Mouse (Mus musculus) intestine, embryonic 14.5 days (tissue): ENCODE data around the gene Cd96. TPM values are rescaled to one million over a fixed set of nuclear protein-coding genes. Genes with fewer than 3 reads are reported as not detected.

Source experiments
- ATAC-seq: fragments of 200-750 bp; cut with Nextera tagmentation; replicated peaks from 2 replicates; pipeline ENCODE4 v1.8.0; 2017; ENCODE audit warnings: low read depth, moderate number of reproducible peaks, moderate TSS enrichment, moderate library complexity; ENCODE audit not compliant: low FRiP score, low TSS enrichment
- DNase-seq: peaks from one replicate; pipeline ENCODE4 v3.0.0-alpha.2; 2018; ENCODE audit warnings: low spot score
- H3K27ac ChIP-seq: fragments of 300-500 bp; sonication (generic); 2 replicates; pipeline ENCODE4 v1.5.1; 2014; ENCODE audit warnings: low read depth, mild to moderate bottlenecking, control low read depth
- H3K27me3 ChIP-seq: fragments of 300-500 bp; sonication (generic); replicated peaks from 2 replicates; pipeline ENCODE4 v1.6.1; 2014; ENCODE audit warnings: low read length, control low read depth; ENCODE audit not compliant: control insufficient read depth, insufficient read depth
- H3K36me3 ChIP-seq: fragments of 300-500 bp; sonication (generic); 2 replicates; pipeline ENCODE4 v1.6.1; 2014; ENCODE audit warnings: low read length, control low read depth; ENCODE audit not compliant: control insufficient read depth, insufficient read depth
- H3K4me1 ChIP-seq: fragments of 300-500 bp; sonication (generic); replicated peaks from 2 replicates; pipeline ENCODE4 v1.6.1; 2014; ENCODE audit warnings: low read length, control low read depth, mixed read lengths; ENCODE audit not compliant: control insufficient read depth, insufficient read depth
- H3K4me2 ChIP-seq: fragments of 300-500 bp; sonication (generic); 2 replicates; pipeline ENCODE4 v1.6.1; 2014; ENCODE audit warnings: low read length
- H3K4me3 ChIP-seq: fragments of 300-500 bp; sonication (generic); 2 replicates; pipeline ENCODE4 v1.5.1; 2014; ENCODE audit warnings: low read depth, low read length, control low read depth, mixed read lengths
- H3K9ac ChIP-seq: fragments of 300-500 bp; sonication (generic); 2 replicates; pipeline ENCODE4 v1.6.1; 2014; ENCODE audit warnings: mild to moderate bottlenecking, low read length
- H3K9me3 ChIP-seq: fragments of 300-500 bp; sonication (generic); 2 replicates; pipeline ENCODE4 v1.6.1; 2016; ENCODE audit warnings: low read length, control low read depth; ENCODE audit not compliant: control insufficient read depth
- WGBS: fragments of 180-500 bp; shearing (Covaris S2); extraction: QIAGEN DNeasy Blood & Tissue Kit; methylation state at CpG from one replicate; pipeline ENCODE4 v1.1.7; 2014; 5-methylcytosine and 5-hydroxymethylcytosine counted together
- polyA plus RNA-seq: library from polyadenylated mRNA; unstranded; fragments of >200 nt; fragmentation: Nextera tagmentation; extraction: Ambion mirVana; gene quantifications from 2 replicates; pipeline ENCODE4 v1.2.1, GENCODE M21; 2014

The Cd96 gene
- polyA plus RNA-seq, 1 experiment from 2014 or later = 0.37 TPM

DNA sequence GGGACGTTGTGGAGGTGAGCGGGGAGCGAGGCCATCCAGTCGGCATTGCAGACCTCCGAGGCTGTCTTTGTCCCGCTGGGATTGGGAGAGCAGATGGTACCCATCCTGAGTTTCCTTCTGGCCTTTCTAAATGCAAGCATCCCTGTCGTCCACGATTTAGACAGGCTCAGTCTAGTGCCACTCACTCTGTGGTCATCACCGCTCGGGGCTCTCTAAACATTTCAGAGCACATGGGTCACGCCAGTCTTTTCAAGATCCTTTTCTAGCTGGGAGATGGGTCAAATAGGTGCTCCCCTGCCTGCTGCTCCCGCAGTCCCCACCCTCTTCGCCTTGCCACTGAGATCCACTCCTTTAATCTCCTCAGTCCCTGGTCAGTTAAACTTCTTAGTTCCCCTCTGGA is 110.3 kb downstream of the Cd96 start:
- Histone ChIP-seq H3K9me3 (no peaks in the 10 kb centered on the region), H3K4me3 (peak overlapping the region; percentile 64), H3K4me1 (no peaks in the 10 kb centered on the region; the same call in 1 of the 2 replicates), H3K27ac (no peak overlapping the region), H3K9ac (peak overlapping the region; percentile 54), H3K27me3 (no peaks in the 10 kb centered on the region), H3K36me3 (no peaks in the 10 kb centered on the region), H3K4me2 (peak overlapping the region; percentile 91)
- 1% methylated on average over 13 of the region's 13 CpGs for WGBS
- ATAC-seq (no peak; the same call in 1 of the 2 replicates), DNase-seq (no peak)

DNA sequence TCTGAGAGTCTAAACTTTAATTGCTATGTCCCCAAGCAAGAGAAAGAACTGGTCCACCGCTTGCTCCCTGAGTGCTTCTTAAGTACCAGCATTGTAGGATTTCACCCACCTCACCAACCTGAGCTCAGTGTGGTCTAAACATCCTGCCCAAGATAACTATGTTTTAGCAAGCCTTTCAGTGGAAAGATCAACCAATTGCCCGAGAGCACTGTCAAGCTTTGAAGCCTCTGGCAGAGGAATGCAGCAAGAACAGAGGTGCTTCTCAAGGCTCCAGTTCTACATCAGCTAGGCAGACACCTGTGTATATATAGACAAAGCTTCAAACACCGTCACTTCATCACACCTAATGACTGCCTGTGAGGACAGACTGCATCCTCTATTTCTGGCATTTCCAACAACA is 111.3 kb downstream of the Cd96 start:
- no peak for DNase-seq
- H3K27ac ChIP-seq = no peak overlapping the region

DNA sequence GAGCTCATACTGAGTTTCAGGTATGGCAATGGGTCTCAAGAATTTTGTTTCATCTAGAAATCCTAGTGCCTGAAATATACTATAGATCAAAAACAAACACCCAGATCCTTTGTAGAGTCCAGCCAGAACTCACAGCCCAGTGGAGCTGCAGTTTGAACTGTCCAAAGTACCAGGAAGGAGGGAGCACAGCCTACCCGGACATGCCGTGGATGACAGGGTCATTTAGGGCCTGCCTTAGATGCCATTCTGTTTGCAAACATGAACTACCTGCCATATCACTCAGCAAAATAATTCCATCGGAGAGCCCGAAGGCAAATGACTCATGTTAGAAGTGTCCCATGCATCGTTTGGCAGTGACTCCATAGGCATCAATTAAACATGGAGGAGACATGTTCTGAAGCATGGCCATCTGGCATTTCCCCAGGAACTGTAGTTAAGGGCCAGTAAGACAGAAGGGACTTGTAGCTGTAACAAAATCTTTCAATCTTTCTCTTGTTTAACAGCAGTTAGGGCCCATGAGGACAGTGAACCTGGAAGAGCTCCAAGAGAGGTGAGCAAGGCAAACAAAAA is 111.9 kb downstream of the Cd96 start:
- no peak overlapping the region for H3K4me2 ChIP-seq

More for the DNA sequence above, 111.3 kb downstream of the Cd96 start:
- Histone ChIP-seq H3K9me3 (no peaks in the 10 kb centered on the region), H3K36me3 (no peaks in the 10 kb centered on the region), H3K9ac (no peak overlapping the region), H3K4me3 (no peak overlapping the region), H3K4me2 (peak overlapping the region; percentile 91), H3K4me1 (no peaks in the 10 kb centered on the region; the same call in 1 of the 2 replicates), H3K27me3 (no peaks in the 10 kb centered on the region)
- no peak for ATAC-seq
- WGBS = 70% methylated on average over 3 of the region's 3 CpGs

DNA sequence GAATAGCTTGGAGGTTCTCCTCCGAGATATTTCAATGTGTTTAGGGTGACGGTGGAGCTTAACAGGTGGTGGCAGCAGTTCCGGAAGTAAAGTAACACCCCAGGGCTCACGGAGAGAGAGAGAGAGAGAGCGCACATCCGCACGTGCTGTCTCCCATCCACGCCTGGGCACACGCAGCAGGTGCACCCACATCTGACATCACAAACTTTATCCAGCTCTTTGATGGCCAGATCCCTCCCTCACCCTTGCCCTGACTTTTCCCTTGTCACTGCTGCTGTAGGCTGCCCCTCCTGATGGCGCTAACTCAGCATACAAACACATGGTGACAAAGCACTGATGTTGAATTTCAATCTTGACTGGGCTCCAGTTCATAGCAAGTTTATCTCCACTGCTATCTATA is 113.8 kb downstream of the Cd96 start:
- Histone ChIP-seq H3K9me3 (no peaks in the 10 kb centered on the region), H3K36me3 (no peaks in the 10 kb centered on the region), H3K27me3 (no peaks in the 10 kb centered on the region), H3K9ac (no peak overlapping the region), H3K4me2 (no peak overlapping the region), H3K4me1 (no peaks in the 10 kb centered on the region; the same call in 1 of the 2 replicates), H3K27ac (no peak overlapping the region), H3K4me3 (no peak overlapping the region)
- DNase-seq (no peak), ATAC-seq (no peak)
- 80% methylated on average over 10 of the region's 10 CpGs for WGBS

More for the DNA sequence above, 111.9 kb downstream of the Cd96 start:
- Histone ChIP-seq H3K9me3 (no peaks in the 10 kb centered on the region), H3K4me3 (no peak overlapping the region), H3K36me3 (no peaks in the 10 kb centered on the region), H3K4me1 (no peaks in the 10 kb centered on the region; the same call in 1 of the 2 replicates), H3K27ac (no peak overlapping the region), H3K27me3 (no peaks in the 10 kb centered on the region), H3K9ac (no peak overlapping the region)
- ATAC-seq (no peak), DNase-seq (no peak)
- 79% methylated on average over 5 of the region's 5 CpGs for WGBS

DNA sequence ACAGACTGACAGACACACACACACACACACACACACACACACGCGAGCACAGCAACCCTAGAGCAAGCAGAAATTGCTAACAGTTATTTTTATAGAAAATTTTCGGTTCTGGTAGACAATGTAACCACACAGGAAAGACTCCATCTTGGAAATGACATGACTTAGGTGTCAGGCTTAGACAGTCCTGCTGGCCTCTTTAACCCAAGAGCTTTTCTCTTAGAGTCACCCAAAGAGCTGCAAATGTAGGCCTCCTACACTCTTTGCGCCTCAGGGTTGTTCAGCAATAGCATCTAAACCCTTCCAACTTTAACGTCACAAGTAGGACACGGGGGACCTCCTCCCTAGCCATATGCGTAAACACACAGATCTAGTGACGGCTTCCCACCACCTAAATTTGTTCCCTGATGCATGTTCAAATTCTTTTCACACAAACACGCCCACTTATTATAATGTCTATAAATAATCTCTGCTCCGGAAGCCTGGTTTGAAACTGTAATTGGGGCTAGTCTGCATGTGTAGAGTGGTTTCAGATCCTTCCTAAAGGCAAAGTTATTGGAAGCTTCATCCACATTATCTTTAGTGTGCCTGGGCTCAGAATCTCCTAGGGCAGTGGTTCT is 118.4 kb downstream of the Cd96 start:
- Histone ChIP-seq H3K4me2 (no peak overlapping the region), H3K27ac (no peak overlapping the region), H3K4me3 (no peak overlapping the region), H3K4me1 (no peaks in the 10 kb centered on the region), H3K9me3 (no peaks in the 10 kb centered on the region), H3K9ac (no peak overlapping the region), H3K27me3 (no peaks in the 10 kb centered on the region), H3K36me3 (no peaks in the 10 kb centered on the region)
- ATAC-seq (no peak), DNase-seq (no peak)
- WGBS = 82% methylated on average over 10 of the region's 10 CpGs

DNA sequence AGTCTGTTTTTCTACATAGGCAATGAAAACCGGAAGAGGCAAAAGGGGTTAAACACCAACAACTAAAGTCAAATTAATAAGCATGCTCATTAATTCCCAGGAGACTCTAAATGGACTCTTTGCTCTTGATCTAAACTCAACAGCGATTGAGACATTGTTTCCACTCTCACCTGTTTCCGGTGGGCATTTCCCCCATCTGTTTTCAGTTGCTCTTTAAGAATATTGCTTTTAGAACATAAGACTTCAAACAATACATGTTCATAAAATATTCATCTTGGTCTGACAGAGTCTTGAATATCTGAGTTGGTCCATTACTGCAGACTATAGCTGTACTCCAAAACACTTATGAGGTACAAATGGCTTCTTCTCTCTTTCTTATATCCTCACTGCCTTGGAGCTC is 119.1 kb downstream of the Cd96 start:
- 91% methylated on average over 3 of the region's 3 CpGs for WGBS

DNA sequence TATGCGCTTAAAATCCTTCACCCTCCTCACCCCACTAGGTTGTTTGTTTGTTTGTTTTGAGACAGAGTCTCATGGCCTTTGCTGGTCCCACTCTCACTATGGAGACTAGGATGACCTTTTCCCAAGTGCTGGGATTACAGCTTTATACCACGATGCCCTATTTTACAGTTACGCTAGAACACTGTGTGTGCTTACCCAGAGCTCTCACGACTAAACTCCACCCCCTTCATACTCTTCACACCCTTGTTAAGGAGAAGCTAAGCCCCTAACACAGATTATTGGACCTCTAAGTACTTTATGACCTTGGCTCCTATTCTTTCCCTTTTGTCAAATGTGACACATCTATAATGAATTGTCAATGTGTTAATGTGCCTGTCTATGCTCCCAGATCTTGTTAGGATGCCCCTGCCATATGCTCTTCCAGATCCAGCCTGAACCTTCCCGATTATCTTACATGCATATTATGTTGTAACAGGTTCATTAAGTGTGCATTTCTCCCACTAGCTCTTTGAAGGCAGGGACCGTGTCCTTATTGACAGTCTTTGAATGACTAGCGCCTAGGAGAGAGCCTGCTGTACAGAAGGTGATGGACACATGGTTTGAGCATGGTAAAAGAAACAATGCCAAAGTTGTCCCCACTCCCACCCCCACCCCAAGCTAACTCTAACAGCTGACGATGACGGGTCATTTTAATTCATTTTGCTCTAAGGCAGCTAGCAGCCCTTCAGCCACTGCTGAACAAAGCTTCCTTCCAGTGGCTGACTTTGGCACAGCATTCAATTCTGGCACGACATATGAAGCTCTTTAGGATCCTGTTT is 120.5 kb downstream of the Cd96 start:
- DNase-seq = no peak

More for the DNA sequence above, 119.1 kb downstream of the Cd96 start:
- DNase-seq (no peak), ATAC-seq (no peak)
- Histone ChIP-seq H3K9ac (no peak overlapping the region), H3K4me2 (no peak overlapping the region), H3K36me3 (no peaks in the 10 kb centered on the region), H3K27ac (no peak overlapping the region), H3K9me3 (no peaks in the 10 kb centered on the region), H3K27me3 (no peaks in the 10 kb centered on the region), H3K4me1 (no peaks in the 10 kb centered on the region), H3K4me3 (no peak overlapping the region)

DNA sequence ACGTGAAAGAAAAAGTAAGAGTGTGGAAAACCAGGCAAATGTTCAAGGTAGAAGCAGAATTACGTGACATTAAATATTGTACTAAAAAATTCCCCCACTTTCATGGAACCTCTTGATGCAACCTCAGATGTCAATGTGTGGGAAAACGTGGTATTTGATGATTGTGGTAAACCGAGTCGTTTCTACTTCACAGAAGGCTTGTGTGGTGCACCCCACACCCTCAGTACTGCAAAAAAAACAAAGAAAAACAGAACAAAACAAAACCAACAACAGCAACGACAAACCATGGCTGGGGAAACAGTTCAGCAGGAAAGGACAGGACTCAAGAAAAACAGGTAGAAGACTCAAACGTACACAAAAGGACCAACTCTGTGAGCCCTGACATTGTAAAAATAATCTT is 121.8 kb downstream of the Cd96 start:
- H3K27ac ChIP-seq = no peak overlapping the region
- H3K36me3 ChIP-seq = no peaks in the 10 kb centered on the region
- no peak overlapping the region for H3K9ac ChIP-seq
- H3K4me3 ChIP-seq = no peak overlapping the region
- no peak overlapping the region for H3K4me2 ChIP-seq
- H3K27me3 ChIP-seq = no peaks in the 10 kb centered on the region
- no peaks in the 10 kb centered on the region for H3K4me1 ChIP-seq
- ATAC-seq (no peak), DNase-seq (no peak)
- 83% methylated on average over 7 of the region's 7 CpGs for WGBS
- no peaks in the 10 kb centered on the region for H3K9me3 ChIP-seq

More for the DNA sequence above, 120.5 kb downstream of the Cd96 start:
- no peak overlapping the region for H3K4me3 ChIP-seq
- WGBS = 73% methylated on average over 10 of the region's 10 CpGs
- no peaks in the 10 kb centered on the region for H3K36me3 ChIP-seq
- no peaks in the 10 kb centered on the region for H3K4me1 ChIP-seq
- no peak overlapping the region for H3K27ac ChIP-seq
- no peaks in the 10 kb centered on the region for H3K27me3 ChIP-seq
- H3K9me3 ChIP-seq = no peaks in the 10 kb centered on the region
- no peak for ATAC-seq
- H3K4me2 ChIP-seq = no peak overlapping the region
- no peak overlapping the region for H3K9ac ChIP-seq
